Mouse (Mus musculus) embryonic facial prominence, embryonic 11.5 days (tissue): ENCODE data around the gene Wnk1. TPM values are rescaled to one million over a fixed set of nuclear protein-coding genes. Genes with fewer than 3 reads are reported as not detected.

Experiments
- ATAC-seq: fragments of 200-750 bp; cut with Nextera tagmentation; replicated peaks from 2 replicates; pipeline ENCODE4 v1.8.0; 2017; ENCODE audit warnings: low read depth; ENCODE audit not compliant: insufficient number of reproducible peaks, low FRiP score, low TSS enrichment
- DNase-seq: peaks from one replicate; pipeline ENCODE4 v3.0.0-alpha.2; 2015; ENCODE audit warnings: low spot score
- H3K27ac ChIP-seq: fragments of 300-500 bp; sonication (generic); replicated peaks from 2 replicates; pipeline ENCODE4 v1.5.1; 2014; ENCODE audit warnings: mild to moderate bottlenecking, low read depth, low read length, control low read depth
- H3K27me3 ChIP-seq: fragments of 300-500 bp; sonication (generic); 2 replicates; pipeline ENCODE4 v1.6.1; 2014; ENCODE audit warnings: mild to moderate bottlenecking, low read length, moderate library complexity, mixed read lengths; ENCODE audit not compliant: control insufficient read depth, insufficient read depth
- H3K36me3 ChIP-seq: fragments of 300-500 bp; sonication (generic); replicated peaks from 2 replicates; pipeline ENCODE4 v1.6.1; 2014; ENCODE audit warnings: low read depth, mild to moderate bottlenecking, low read length, moderate library complexity, mixed read lengths; ENCODE audit not compliant: control insufficient read depth, insufficient read depth
- H3K4me1 ChIP-seq: fragments of 300-500 bp; sonication (generic); 2 replicates; pipeline ENCODE4 v1.6.1; 2014; ENCODE audit warnings: low read length, mixed read lengths; ENCODE audit not compliant: control insufficient read depth, insufficient read depth
- H3K4me2 ChIP-seq: fragments of 300-500 bp; sonication (generic); 2 replicates; pipeline ENCODE4 v1.6.1; 2014; ENCODE audit warnings: low read depth, mild to moderate bottlenecking, control low read depth, low read length, moderate library complexity
- H3K4me3 ChIP-seq: fragments of 300-500 bp; sonication (generic); 2 replicates; pipeline ENCODE4 v1.5.1; 2014; ENCODE audit warnings: low read depth, low read length, control low read depth
- H3K9ac ChIP-seq: fragments of 300-500 bp; sonication (generic); replicated peaks from 2 replicates; pipeline ENCODE4 v1.6.1; 2014; ENCODE audit warnings: mild to moderate bottlenecking, control low read depth, low read length
- H3K9me3 ChIP-seq: fragments of 300-500 bp; sonication (generic); replicated peaks from 2 replicates; pipeline ENCODE4 v1.6.1; 2016; ENCODE audit warnings: mild to moderate bottlenecking, low read length, inconsistent platforms, mixed read lengths; ENCODE audit not compliant: control insufficient read depth
- WGBS: fragments of 180-500 bp; shearing (Covaris S2); extraction: QIAGEN DNeasy Blood & Tissue Kit; methylation state at CpG from one replicate; pipeline ENCODE4 v1.1.7; 2014; 5-methylcytosine and 5-hydroxymethylcytosine counted together
- polyA plus RNA-seq: library from polyadenylated mRNA; unstranded; fragments of >200 nt; fragmentation: Nextera tagmentation; extraction: Ambion mirVana; gene quantifications from 2 replicates; pipeline ENCODE4 v1.2.1, GENCODE M21; 2014

Gene Wnk1
- polyA plus RNA-seq, 1 experiment from 2014 or later: 52.6 TPM

DNA sequence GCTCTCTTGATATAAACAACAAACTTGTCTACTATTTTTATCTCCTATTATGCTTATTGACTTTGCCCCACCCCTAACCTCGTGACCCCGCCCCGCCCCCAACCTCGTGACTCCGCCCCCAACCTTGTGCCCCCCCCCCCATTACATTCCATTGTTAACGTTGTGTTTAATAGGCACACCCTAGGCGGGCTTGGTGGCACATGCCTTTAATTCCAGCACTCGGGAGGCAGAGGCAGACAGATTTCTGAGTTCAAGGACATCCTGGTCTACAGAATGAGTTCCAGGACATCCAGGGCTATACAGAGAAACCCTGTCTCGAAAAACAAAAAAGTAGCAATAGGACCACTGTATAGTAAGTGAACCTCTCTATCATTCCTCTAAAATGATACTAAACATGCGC, 41.1 kb upstream of the Wnk1 start:
- ATAC-seq (no peak), DNase-seq (no peak)
- Histone ChIP-seq H3K9ac (no peak overlapping the region), H3K27ac (no peak overlapping the region), H3K4me2 (no peak overlapping the region), H3K4me1 (no peaks in the 10 kb centered on the region), H3K36me3 (no peaks in the 10 kb centered on the region), H3K4me3 (no peak overlapping the region), H3K27me3 (no peaks in the 10 kb centered on the region), H3K9me3 (no peaks in the 10 kb centered on the region)
- 84% methylated on average over 10 of the region's 10 CpGs for WGBS

DNA sequence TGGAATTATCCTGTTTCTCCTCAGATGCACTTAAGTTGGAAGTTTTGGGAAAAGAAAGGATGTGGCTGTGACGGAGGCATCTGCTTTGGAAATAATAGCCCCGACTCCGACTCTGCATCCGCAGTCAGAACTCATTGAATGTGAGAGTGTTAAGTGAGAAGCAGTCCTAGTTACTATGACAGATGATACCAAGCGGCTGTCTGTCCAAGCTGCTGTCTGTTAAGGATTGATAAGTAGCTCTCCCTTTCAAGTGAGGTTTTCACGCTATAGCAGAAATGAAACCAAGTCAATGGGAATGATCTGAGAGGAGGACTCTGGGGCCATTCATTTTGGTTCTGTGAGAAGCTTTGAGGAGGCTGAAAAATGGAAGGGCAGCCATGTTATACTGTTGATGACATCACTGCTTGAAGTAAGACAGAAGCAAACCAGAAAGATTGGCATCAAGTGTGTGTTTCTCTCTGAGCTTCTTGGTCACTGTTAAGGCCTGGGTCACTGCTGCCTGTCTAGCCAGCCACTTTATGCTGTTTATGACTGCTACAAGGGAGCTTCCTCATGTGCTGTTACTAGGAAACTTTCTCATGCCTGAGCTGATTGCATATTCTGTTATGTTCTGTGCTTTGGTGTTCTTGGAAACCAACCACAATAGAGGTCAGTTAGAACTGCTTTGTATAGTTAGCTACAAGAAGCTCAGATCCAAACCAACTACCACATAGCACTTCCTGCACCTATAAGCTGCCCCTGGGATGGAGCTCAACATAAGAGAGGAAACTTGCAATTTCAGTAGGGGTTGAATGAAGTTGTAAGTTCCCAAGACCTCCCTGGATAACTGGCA, 38.4 kb upstream of the Wnk1 start:
- no peaks in the 10 kb centered on the region for H3K27me3 ChIP-seq
- H3K4me3 ChIP-seq: no peak overlapping the region
- H3K9ac ChIP-seq: no peak overlapping the region
- ATAC-seq (no peak), DNase-seq (no peak)
- 90% methylated on average over 6 of the region's 6 CpGs for WGBS
- no peaks in the 10 kb centered on the region for H3K36me3 ChIP-seq
- H3K27ac ChIP-seq: no peak overlapping the region
- no peaks in the 10 kb centered on the region for H3K4me1 ChIP-seq
- no peak overlapping the region for H3K4me2 ChIP-seq
- H3K9me3 ChIP-seq: no peaks in the 10 kb centered on the region

DNA sequence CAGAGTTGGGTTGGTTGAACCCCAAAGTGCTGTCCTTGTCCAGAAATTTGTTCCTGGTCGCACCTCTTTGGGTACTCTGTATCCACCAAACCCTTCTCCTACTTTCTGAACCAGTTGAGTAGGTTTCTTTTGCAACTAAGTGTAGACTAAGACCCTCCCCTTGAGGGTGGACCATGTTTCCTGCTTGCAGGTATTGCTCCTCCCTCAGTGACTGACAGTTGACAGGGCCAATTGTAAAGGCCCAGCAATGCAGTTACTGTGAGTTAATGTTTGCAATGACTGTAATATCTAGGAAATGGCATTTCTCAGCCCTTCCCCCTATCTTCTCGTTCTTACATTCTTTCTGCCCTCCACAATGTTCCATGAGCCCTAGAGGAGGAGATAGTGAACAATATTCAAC, 34.2 kb upstream of the Wnk1 start:
- Histone ChIP-seq H3K27ac (no peak overlapping the region), H3K36me3 (no peaks in the 10 kb centered on the region), H3K4me3 (no peak overlapping the region), H3K27me3 (no peaks in the 10 kb centered on the region), H3K9me3 (no peaks in the 10 kb centered on the region; the same call in 1 of the 2 replicates), H3K4me1 (no peaks in the 10 kb centered on the region), H3K9ac (no peak overlapping the region), H3K4me2 (no peak overlapping the region)
- 74% methylated on average over 2 of the region's 2 CpGs for WGBS
- no peak for ATAC-seq
- no peak for DNase-seq

DNA sequence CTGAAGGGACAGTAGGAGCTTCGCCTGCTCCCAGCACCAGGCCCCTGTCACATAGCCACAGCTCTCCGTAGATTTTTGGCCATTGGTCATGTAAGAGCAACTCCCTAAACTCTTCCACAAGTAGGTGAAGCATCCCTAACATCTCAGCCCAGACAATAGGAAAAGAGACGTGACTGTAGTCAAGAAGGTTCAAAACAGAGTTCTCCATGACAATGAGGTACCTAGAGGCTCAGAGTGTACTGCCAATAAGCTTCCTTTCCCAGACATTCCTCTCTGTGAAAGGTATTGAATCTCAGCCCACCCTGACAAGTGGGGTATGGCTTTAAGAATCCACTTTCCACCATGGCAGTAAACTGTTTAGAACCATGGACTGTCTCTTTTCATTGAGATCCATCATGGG, 31.1 kb upstream of the Wnk1 start:
- WGBS: 85% methylated on average over 3 of the region's 3 CpGs
- H3K4me2 ChIP-seq: no peak overlapping the region

DNA sequence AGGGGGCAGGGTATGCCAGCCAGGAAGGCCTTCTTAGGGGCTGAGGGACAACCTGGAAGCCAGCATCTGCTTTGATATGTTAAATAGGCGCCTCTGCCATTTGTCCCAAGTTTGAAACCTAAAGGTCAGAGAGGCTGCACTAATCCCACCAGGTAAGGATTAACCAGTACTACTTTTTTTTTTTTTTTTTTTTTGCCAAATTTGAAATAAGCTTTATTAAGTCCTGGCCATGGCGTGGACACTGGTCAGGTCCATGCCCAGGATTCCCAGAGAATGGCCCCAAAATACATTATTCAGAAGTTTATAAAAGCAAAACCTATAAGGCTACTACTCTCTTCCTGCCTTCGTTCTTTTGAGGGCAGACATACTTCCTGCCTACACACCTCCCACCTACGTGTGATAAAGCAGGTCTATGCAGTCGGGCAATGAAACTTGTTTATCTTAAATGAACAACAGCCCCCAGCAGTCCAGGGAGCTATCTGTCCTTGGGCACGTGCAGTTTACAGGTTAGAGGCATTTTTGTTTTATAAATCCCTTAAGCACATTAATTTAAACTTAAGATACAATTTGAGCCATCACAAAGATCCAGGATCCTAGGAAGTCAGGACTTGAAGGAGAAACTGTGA, 27.2 kb upstream of the Wnk1 start:
- 62% methylated on average over 6 of the region's 6 CpGs for whole genome bisulfite sequencing
- H3K4me1 ChIP-seq: no peaks in the 10 kb centered on the region
- DNase-seq (no peak), ATAC-seq (no peak)
- no peaks in the 10 kb centered on the region for H3K27me3 ChIP-seq
- H3K4me2 ChIP-seq: no peak overlapping the region
- no peak overlapping the region for H3K9ac ChIP-seq
- H3K36me3 ChIP-seq: no peaks in the 10 kb centered on the region
- no peak overlapping the region for H3K27ac ChIP-seq
- H3K4me3 ChIP-seq: no peak overlapping the region
- H3K9me3 ChIP-seq: no peaks in the 10 kb centered on the region

More for the DNA sequence above, 31.1 kb upstream of the Wnk1 start:
- no peak for ATAC-seq
- no peaks in the 10 kb centered on the region for H3K4me1 ChIP-seq
- H3K4me3 ChIP-seq: no peak overlapping the region
- no peaks in the 10 kb centered on the region for H3K36me3 ChIP-seq
- H3K27ac ChIP-seq: no peak overlapping the region
- no peaks in the 10 kb centered on the region for H3K27me3 ChIP-seq
- no peaks in the 10 kb centered on the region; the same call in 1 of the 2 replicates for H3K9me3 ChIP-seq
- no peak overlapping the region for H3K9ac ChIP-seq
- no peak for DNase-seq

DNA sequence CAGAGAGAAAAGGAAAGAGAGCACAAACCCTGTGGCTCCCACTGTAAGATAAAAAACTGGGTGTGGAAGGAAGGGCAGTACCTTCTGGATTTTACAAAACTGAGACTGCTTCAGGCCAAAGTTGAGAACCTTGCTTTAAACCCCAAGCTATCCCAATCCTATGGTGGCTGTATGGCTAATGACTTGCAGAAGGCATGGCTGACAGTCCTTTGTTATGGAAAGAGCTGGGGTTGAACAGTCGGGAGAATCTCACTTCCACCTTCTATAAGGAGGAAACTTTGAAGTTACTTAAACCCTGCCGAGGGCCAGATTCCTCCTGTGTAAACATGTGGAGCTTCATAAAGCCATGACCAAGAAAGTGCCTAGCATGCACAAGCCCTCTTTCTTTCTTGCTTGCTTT, 26.2 kb upstream of the Wnk1 start:
- Histone ChIP-seq H3K9me3 (no peaks in the 10 kb centered on the region), H3K4me1 (no peaks in the 10 kb centered on the region), H3K27me3 (no peaks in the 10 kb centered on the region), H3K36me3 (no peaks in the 10 kb centered on the region), H3K27ac (no peak overlapping the region), H3K4me3 (no peak overlapping the region), H3K9ac (no peak overlapping the region), H3K4me2 (no peak overlapping the region)
- DNase-seq (no peak), ATAC-seq (no peak)
- 40% methylated on average over 2 of the region's 2 CpGs for WGBS

DNA sequence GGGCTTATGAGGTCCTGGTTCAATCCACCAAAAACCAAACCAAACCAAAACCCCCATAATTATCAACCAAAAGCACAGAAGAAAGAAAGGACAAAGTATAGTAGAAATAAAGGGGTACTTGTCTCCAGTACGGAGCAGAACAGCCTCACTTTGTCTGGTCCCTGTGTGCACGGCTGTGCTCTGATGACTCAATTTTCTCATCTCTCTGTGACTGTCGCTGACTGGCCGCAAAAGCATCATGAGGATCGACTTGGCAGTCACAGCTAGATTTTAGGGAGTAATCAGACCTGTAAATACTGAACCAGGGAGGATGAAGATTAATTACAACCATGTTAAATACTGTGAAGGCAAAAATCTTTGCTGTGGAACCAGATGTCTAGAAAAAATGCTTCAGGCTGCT, 24.5 kb upstream of the Wnk1 start:
- Histone ChIP-seq H3K4me3 (no peak overlapping the region), H3K4me2 (no peak overlapping the region), H3K9me3 (no peaks in the 10 kb centered on the region), H3K36me3 (no peaks in the 10 kb centered on the region), H3K4me1 (no peaks in the 10 kb centered on the region), H3K27ac (no peak overlapping the region), H3K9ac (no peak overlapping the region), H3K27me3 (no peaks in the 10 kb centered on the region)
- ATAC-seq (no peak), DNase-seq (no peak)
- WGBS: 80% methylated on average over 5 of the region's 5 CpGs
